Mouse (Mus musculus): ENCODE measurements around the gene Dach2. TPM values are rescaled to one million over a fixed set of nuclear protein-coding genes. Genes with fewer than 3 reads are reported as not detected.
"Not testable (repeated sequence)": the region's sequence is repeated elsewhere in the genome, so short reads cannot be mapped to it uniquely, and the experiment has no call there.

Dach2 gene
- total RNA-seq (2012; rRNA removed) (not detected in 2 replicates), total RNA-seq (2014; rRNA removed) (0.13 and 0.28 TPM in 2 replicates), polyA plus RNA-seq (2012; ENCODE audit: insufficient read length, low read depth) (not detected in 2 replicates)

- dilution Hi-C loops (cut with MboI; ENCODE audit: extremely low pct_ligation_motif_present, extremely low pct_unique_long_range_greater_than_20kb, low sequenced_read_pairs) (no loop called here), in situ Hi-C loops (cut with MboI; ENCODE audit: low pct_ligation_motif_present, low pct_unique_long_range_greater_than_20kb, low sequenced_read_pairs) (no loop called here)
- no peaks in the 10 kb centered on the region for H3K27me3 ChIP-seq (replicated peaks)
- H3K9me3 ChIP-seq (replicated peaks; ENCODE audit: low read length): no peaks in the 10 kb centered on the region
- DNase-seq (ENCODE audit: extremely low read depth): no peak
- TF ChIP-seq PAX5 (IDR thresholded peaks at IDR 0.05; ENCODE audit: low read length): no peak
- TF ChIP-seq ZC3H11A (IDR thresholded peaks at IDR 0.05; ENCODE audit: low read depth, low read length): no peak
- no peak for TF ChIP-seq IRF4 (IDR thresholded peaks at IDR 0.05; ENCODE audit: low read depth, low read length)
- TF ChIP-seq SIN3A (IDR thresholded peaks at IDR 0.05; ENCODE audit: low read length): no peak
- no peak for TF ChIP-seq POLR2A (IDR thresholded peaks at IDR 0.05; ENCODE audit: low read depth, low read length)
- no peak for TF ChIP-seq CTCF (conservative IDR thresholded peaks at IDR 0.05 in 1 of 2, IDR thresholded peaks at IDR 0.05 in 1 of 2; ENCODE audit: low read depth in 2 of 2, low read length in 2 of 2)
- TF ChIP-seq MAFK (IDR thresholded peaks at IDR 0.05; ENCODE audit: insufficient replicate concordance, low read length): no peak
- no peak for TF ChIP-seq ZMIZ1 (IDR thresholded peaks at IDR 0.05; ENCODE audit: low read depth, low read length)
- no peak for TF ChIP-seq CHD1 (IDR thresholded peaks at IDR 0.05; ENCODE audit: low read depth, low read length)
- no peak for TF ChIP-seq USF2 (conservative IDR thresholded peaks at IDR 0.05; ENCODE audit: low read depth, low read length)
- no peak for TF ChIP-seq ZNF384 (IDR thresholded peaks at IDR 0.05; ENCODE audit: low read depth, low read length)
- TF ChIP-seq HCFC1 (IDR thresholded peaks at IDR 0.05; ENCODE audit: low read depth, low read length): no peak
- TF ChIP-seq MAZ (IDR thresholded peaks at IDR 0.05; ENCODE audit: low read depth, low read length): no peak
- no peak for TF ChIP-seq ETS1 (conservative IDR thresholded peaks at IDR 0.05; ENCODE audit: low read depth, low read length)
- no peak for TF ChIP-seq SMC3 (IDR thresholded peaks at IDR 0.05; ENCODE audit: low read depth, low read length)
- no peak for TF ChIP-seq JUND (conservative IDR thresholded peaks at IDR 0.05; ENCODE audit: low read depth, low read length)
- H3K4me3 ChIP-seq (replicated peaks in 1 of 3; ENCODE audit: low read depth in 2 of 3, low read length in 2 of 3, poor library complexity in 1 of 3): no peak within 1 kb of the TSS
- H3K36me3 ChIP-seq (replicated peaks in 1 of 2; ENCODE audit: control insufficient read depth in 1 of 2, insufficient read depth in 1 of 2, low read length in 1 of 2): no peaks in the 10 kb centered on the region
- H3K4me2 ChIP-seq (ENCODE audit: insufficient read depth, low read depth, poor library complexity, severe bottlenecking): no peak within 1 kb of the TSS
- H3K9ac ChIP-seq (ENCODE audit: insufficient read depth, low read depth): no peak within 1 kb of the TSS
- no peak within 1 kb of the TSS for H3K27ac ChIP-seq (ENCODE audit: insufficient read depth, low read depth)
- H3K79me2 ChIP-seq (replicated peaks; ENCODE audit: control insufficient read depth, extremely low read depth, insufficient read depth, poor library complexity, severe bottlenecking): no peaks in the 10 kb centered on the region
- no peaks in the 10 kb centered on the region for H3K4me1 ChIP-seq (ENCODE audit: control insufficient read depth in 1 of 2, insufficient read depth in 2 of 2)
Measured at GRCm38 (mm10) chrX:113297404-113297803, at the start of gene Dach2. TSS of gene Dach2 (plus strand) at chrX:113297510.

- H3K4me2 ChIP-seq (ENCODE audit: insufficient read depth, low read depth, poor library complexity, severe bottlenecking); dilution Hi-C loops (cut with MboI; ENCODE audit: extremely low pct_ligation_motif_present, extremely low pct_unique_long_range_greater_than_20kb, low sequenced_read_pairs); H3K36me3 ChIP-seq (replicated peaks in 1 of 2; ENCODE audit: control insufficient read depth in 1 of 2, insufficient read depth in 1 of 2, low read length in 1 of 2); DNase-seq (ENCODE audit: extremely low read depth); H3K4me3 ChIP-seq (replicated peaks in 1 of 3; ENCODE audit: low read depth in 2 of 3, low read length in 2 of 3, poor library complexity in 1 of 3); H3K27me3 ChIP-seq (replicated peaks); H3K27ac ChIP-seq (ENCODE audit: insufficient read depth, low read depth); in situ Hi-C loops (cut with MboI; ENCODE audit: low pct_ligation_motif_present, low pct_unique_long_range_greater_than_20kb, low sequenced_read_pairs); H3K9me3 ChIP-seq (replicated peaks; ENCODE audit: low read length); H3K79me2 ChIP-seq (replicated peaks; ENCODE audit: control insufficient read depth, extremely low read depth, insufficient read depth, poor library complexity, severe bottlenecking); H3K4me1 ChIP-seq (ENCODE audit: control insufficient read depth in 1 of 2, insufficient read depth in 2 of 2); H3K9ac ChIP-seq (ENCODE audit: insufficient read depth, low read depth): not testable (repeated sequence)
Measured at GRCm38 (mm10) chrX:113252427-113252826, 44.9 kb upstream of the Dach2 start.

- no peak for DNase-seq (ENCODE audit: extremely low read depth)
- H3K9ac ChIP-seq (ENCODE audit: insufficient read depth, low read depth): no peak overlapping the region
Measured at GRCm38 (mm10) chrX:113298031-113298430, 721 bp downstream of the Dach2 start.

More at GRCm38 (mm10) chrX:113298031-113298430, 721 bp downstream of the Dach2 start:
- TF ChIP-seq MAX (IDR thresholded peaks at IDR 0.05; ENCODE audit: low read length): no peak
- TF ChIP-seq SIN3A (IDR thresholded peaks at IDR 0.05; ENCODE audit: low read length): no peak
- no peak for TF ChIP-seq CHD1 (IDR thresholded peaks at IDR 0.05; ENCODE audit: low read depth, low read length)
- no peak for TF ChIP-seq PAX5 (IDR thresholded peaks at IDR 0.05; ENCODE audit: low read length)
- TF ChIP-seq MXI1 (IDR thresholded peaks at IDR 0.05; ENCODE audit: low read depth, low read length): no peak
- no peak for TF ChIP-seq HCFC1 (IDR thresholded peaks at IDR 0.05; ENCODE audit: low read depth, low read length)
- TF ChIP-seq USF1 (IDR thresholded peaks at IDR 0.05; ENCODE audit: low read depth, low read length): no peak
- no peak for TF ChIP-seq KAT2A (IDR thresholded peaks at IDR 0.05; ENCODE audit: insufficient replicate concordance, low read length)
- TF ChIP-seq MAZ (IDR thresholded peaks at IDR 0.05; ENCODE audit: low read depth, low read length): no peak
- no peak for TF ChIP-seq POLR2AphosphoS2 (IDR thresholded peaks at IDR 0.05; ENCODE audit: low read depth, low read length)
- no peak for TF ChIP-seq NRF1 (IDR thresholded peaks at IDR 0.05; ENCODE audit: low read depth, low read length)
- TF ChIP-seq ZNF384 (IDR thresholded peaks at IDR 0.05; ENCODE audit: low read depth, low read length): no peak
- TF ChIP-seq RAD21 (IDR thresholded peaks at IDR 0.05; ENCODE audit: low read depth, low read length): no peak
- TF ChIP-seq IRF4 (IDR thresholded peaks at IDR 0.05; ENCODE audit: low read depth, low read length): no peak
- TF ChIP-seq ZMIZ1 (IDR thresholded peaks at IDR 0.05; ENCODE audit: low read depth, low read length): no peak
- Histone ChIP-seq H3K4me1 (ENCODE audit: control insufficient read depth in 1 of 2, insufficient read depth in 2 of 2) (no peaks in the 10 kb centered on the region), H3K9me3 (replicated peaks; ENCODE audit: low read length) (no peaks in the 10 kb centered on the region), H3K27ac (ENCODE audit: insufficient read depth, low read depth) (no peak overlapping the region), H3K4me2 (ENCODE audit: insufficient read depth, low read depth, poor library complexity, severe bottlenecking) (no peak overlapping the region), H3K4me3 (replicated peaks in 1 of 3; ENCODE audit: low read depth in 2 of 3, low read length in 2 of 3, poor library complexity in 1 of 3) (no peak overlapping the region), H3K36me3 (replicated peaks in 1 of 2; ENCODE audit: control insufficient read depth in 1 of 2, insufficient read depth in 1 of 2, low read length in 1 of 2) (no peaks in the 10 kb centered on the region), H3K27me3 (replicated peaks) (no peaks in the 10 kb centered on the region), H3K79me2 (replicated peaks; ENCODE audit: control insufficient read depth, extremely low read depth, insufficient read depth, poor library complexity, severe bottlenecking) (no peaks in the 10 kb centered on the region)
- dilution Hi-C loops (cut with MboI; ENCODE audit: extremely low pct_ligation_motif_present, extremely low pct_unique_long_range_greater_than_20kb, low sequenced_read_pairs) (no loop called here), in situ Hi-C loops (cut with MboI; ENCODE audit: low pct_ligation_motif_present, low pct_unique_long_range_greater_than_20kb, low sequenced_read_pairs) (no loop called here)

Data from CH12.LX (cell line).